Mouse (Mus musculus): Measurements from ENCODE around the gene Ublcp1.

GRCm38 (mm10) chr11:44476445-44476844 is 6.1 kb upstream of the Ublcp1 start:
- TF ChIP-seq POLR2A (IDR thresholded peaks at IDR 0.05; ENCODE audit: extremely low read depth, insufficient read depth, low read length) (no peak), CTCF (IDR thresholded peaks at IDR 0.05; ENCODE audit: low read depth, low read length) (no peak)
